Mouse (Mus musculus) lung, embryonic 16.5 days (tissue): Measurements from ENCODE around the gene Wdr64. TPM values are rescaled to one million over a fixed set of nuclear protein-coding genes. Genes with fewer than 3 reads are reported as not detected.

Experiments
- ATAC-seq: fragments of 200-750 bp; cut with Nextera tagmentation; 2 replicates; pipeline ENCODE4 v1.8.0; 2017; ENCODE audit warnings: low read depth, mild to moderate bottlenecking, moderate library complexity
- H3K27ac ChIP-seq: fragments of 300-500 bp; sonication (generic); 2 replicates; pipeline ENCODE4 v1.5.1; 2014; ENCODE audit warnings: mild to moderate bottlenecking, control low read depth, low read length
- H3K27me3 ChIP-seq: fragments of 300-500 bp; sonication (generic); 2 replicates; pipeline ENCODE4 v1.6.1; 2014; ENCODE audit warnings: low read depth, low read length, mixed read lengths; ENCODE audit not compliant: control insufficient read depth, insufficient read depth
- H3K36me3 ChIP-seq: fragments of 300-500 bp; sonication (generic); 2 replicates; pipeline ENCODE4 v1.6.1; 2014; ENCODE audit warnings: low read length; ENCODE audit not compliant: control insufficient read depth, insufficient read depth
- H3K4me1 ChIP-seq: fragments of 300-500 bp; sonication (generic); replicated peaks from 2 replicates; pipeline ENCODE4 v1.6.1; 2014; ENCODE audit warnings: low read length, mixed read lengths; ENCODE audit not compliant: control insufficient read depth, insufficient read depth
- H3K4me2 ChIP-seq: fragments of 300-500 bp; sonication (generic); 2 replicates; pipeline ENCODE4 v1.6.1; 2014; ENCODE audit warnings: low read depth, low read length, control low read depth
- H3K4me3 ChIP-seq: fragments of 300-500 bp; sonication (generic); 2 replicates; pipeline ENCODE4 v1.5.1; 2014; ENCODE audit warnings: mild to moderate bottlenecking, low read length, control low read depth
- H3K9ac ChIP-seq: fragments of 300-500 bp; sonication (generic); 2 replicates; pipeline ENCODE4 v1.6.1; 2014; ENCODE audit warnings: low read length, control low read depth
- H3K9me3 ChIP-seq: fragments of 300-500 bp; sonication (generic); 2 replicates; pipeline ENCODE4 v1.6.1; 2016; ENCODE audit warnings: low read length; ENCODE audit not compliant: control insufficient read depth
- WGBS: fragments of 180-500 bp; shearing (Covaris S2); extraction: QIAGEN DNeasy Blood & Tissue Kit; methylation state at CpG from one replicate; pipeline ENCODE4 v1.1.7; 2014; 5-methylcytosine and 5-hydroxymethylcytosine counted together
- polyA plus RNA-seq: library from polyadenylated mRNA; unstranded; fragments of >200 nt; fragmentation: Nextera tagmentation; extraction: Ambion mirVana; gene quantifications from 2 replicates; pipeline ENCODE4 v1.2.1, GENCODE M21; 2015

Gene Wdr64
- polyA plus RNA-seq = not detected in 2 replicates

DNA sequence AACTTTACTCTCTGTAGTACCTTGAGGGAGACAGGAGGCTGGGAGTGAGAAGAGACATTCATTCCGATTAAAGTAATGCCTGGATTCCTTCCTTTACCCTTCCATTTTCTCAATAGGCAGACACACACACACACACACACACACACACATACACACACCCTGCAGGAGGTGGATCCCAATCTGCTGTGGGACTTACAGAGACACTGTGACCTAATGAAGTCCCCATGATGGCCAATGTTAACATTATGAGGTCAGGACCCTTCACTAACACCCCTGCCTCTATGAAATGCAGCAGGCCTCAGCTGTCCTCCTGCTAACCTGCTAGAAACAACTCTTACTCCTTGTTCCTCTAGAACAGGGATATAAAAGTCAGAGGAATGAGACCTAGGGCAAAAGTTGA lies at the start of gene Wdr64:
TSS of gene Wdr64 (plus strand) at position 301 of the 400 bp plus-strand sequence.
- Histone ChIP-seq H3K4me1 (peaks cover 3% of the 10 kb centered on the region; the same call in 1 of the 2 replicates), H3K9ac (no peak within 1 kb of the TSS), H3K36me3 (no peaks in the 10 kb centered on the region), H3K9me3 (no peaks in the 10 kb centered on the region; the same call in 1 of the 2 replicates), H3K4me3 (no peak within 1 kb of the TSS), H3K27ac (no peak within 1 kb of the TSS), H3K4me2 (no peak within 1 kb of the TSS), H3K27me3 (no peaks in the 10 kb centered on the region)
- ATAC-seq = no peak
- WGBS = 63% methylated on average over 1 of the region's 1 CpGs

GRCm38 (mm10) chr1:175648615-175649014 lies 49.8 kb upstream of the Wdr64 start:
- no peaks in the 10 kb centered on the region for H3K4me1 ChIP-seq
- no peak overlapping the region for H3K9ac ChIP-seq
- no peaks in the 10 kb centered on the region for H3K9me3 ChIP-seq
- H3K27me3 ChIP-seq = no peaks in the 10 kb centered on the region
- no peak overlapping the region for H3K4me2 ChIP-seq
- 90% methylated on average over 4 of the region's 4 CpGs for WGBS
- H3K27ac ChIP-seq = no peak overlapping the region
- H3K4me3 ChIP-seq = no peak overlapping the region
- no peaks in the 10 kb centered on the region for H3K36me3 ChIP-seq
- no peak for ATAC-seq

DNA sequence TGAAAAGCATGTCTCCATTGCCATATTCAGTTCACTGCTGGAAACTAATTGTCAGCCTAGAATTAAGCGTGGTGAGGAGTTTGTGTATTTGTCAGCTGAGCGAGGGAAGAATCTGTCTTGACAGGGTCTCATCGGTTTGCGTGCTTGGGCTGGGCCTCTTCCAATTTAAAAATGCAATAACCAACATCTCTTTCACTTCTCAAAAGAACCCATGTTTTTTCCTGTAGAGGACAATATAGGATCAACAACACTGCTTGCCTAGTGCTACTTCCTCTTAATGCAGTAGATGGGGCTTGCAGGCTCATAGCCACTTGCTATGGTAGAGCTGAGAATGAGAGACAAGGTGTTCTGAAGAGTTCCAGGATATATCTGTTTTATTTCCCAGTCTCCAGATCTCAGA lies 38.5 kb upstream of the Wdr64 start:
- Histone ChIP-seq H3K27ac (no peak overlapping the region), H3K27me3 (no peaks in the 10 kb centered on the region), H3K4me3 (no peak overlapping the region), H3K4me2 (no peak overlapping the region), H3K9me3 (no peaks in the 10 kb centered on the region), H3K4me1 (no peaks in the 10 kb centered on the region), H3K9ac (no peak overlapping the region), H3K36me3 (no peaks in the 10 kb centered on the region)
- no peak for ATAC-seq
- 92% methylated on average over 4 of the region's 4 CpGs for WGBS

DNA sequence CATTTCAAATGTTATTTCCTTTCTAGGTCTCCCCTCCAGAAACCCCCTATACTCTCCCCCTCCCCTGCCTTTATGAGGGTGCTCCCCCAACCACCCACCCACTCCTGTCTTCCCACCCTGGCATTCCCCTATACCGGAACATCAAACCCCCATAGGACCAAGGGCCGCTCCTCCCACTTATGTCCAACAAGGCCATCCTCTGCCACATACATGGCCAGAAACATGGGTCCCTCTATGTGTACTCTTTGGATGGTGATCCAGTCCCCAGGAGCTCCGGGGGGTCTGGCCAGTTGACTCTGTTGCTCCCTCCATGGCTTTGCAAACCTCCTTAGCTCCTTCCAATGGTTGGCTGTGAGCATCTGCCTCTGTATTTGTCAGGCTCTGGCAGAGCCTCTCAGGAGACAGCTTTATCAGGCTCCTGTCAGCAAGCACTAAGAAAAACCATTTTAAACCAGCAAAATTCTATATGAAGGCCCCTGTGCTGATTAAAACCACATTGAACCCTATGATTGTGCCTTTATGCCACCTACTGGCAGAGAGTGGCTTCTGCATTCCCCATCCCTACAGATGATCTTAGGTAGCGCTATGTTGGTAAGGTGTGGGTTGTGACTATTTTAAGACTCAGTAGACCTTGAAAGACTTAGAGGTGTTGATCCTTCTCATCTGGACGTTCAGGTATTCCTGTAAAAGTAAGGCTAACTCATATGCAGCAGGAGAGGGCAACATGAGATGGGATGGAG lies 29.6 kb upstream of the Wdr64 start:
- H3K9ac ChIP-seq = no peak overlapping the region
- H3K36me3 ChIP-seq = no peaks in the 10 kb centered on the region
- no peaks in the 10 kb centered on the region for H3K27me3 ChIP-seq
- no peak overlapping the region for H3K4me3 ChIP-seq
- WGBS = 70% methylated on average over 5 of the region's 5 CpGs
- H3K4me2 ChIP-seq = no peak overlapping the region
- no peak overlapping the region for H3K27ac ChIP-seq
- H3K4me1 ChIP-seq = no peaks in the 10 kb centered on the region
- peak; percentile 41; the same call in 1 of the 2 replicates for ATAC-seq
- H3K9me3 ChIP-seq = no peaks in the 10 kb centered on the region

DNA sequence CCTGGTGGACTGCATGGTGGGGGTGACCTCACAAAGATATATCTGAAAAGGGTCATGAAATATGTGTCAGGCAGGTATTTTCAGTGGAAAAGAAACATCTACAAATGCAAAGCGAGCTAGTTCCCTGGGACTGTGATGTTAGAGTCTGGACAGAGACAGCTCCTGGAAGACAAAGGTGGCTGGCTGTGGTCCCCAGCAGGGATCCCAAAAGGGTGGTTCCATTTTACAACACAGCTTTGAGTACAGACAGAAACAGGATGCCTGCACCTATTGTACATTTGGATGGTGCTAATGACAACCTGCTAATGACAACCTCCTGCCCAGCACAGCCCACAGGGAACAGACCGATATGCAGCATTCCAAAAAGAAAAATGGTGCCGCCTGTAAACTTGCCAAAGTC lies 28.9 kb upstream of the Wdr64 start:
- no peaks in the 10 kb centered on the region for H3K36me3 ChIP-seq
- H3K4me1 ChIP-seq = no peaks in the 10 kb centered on the region
- no peaks in the 10 kb centered on the region for H3K9me3 ChIP-seq
- H3K4me3 ChIP-seq = no peak overlapping the region
- no peak overlapping the region for H3K27ac ChIP-seq
- H3K4me2 ChIP-seq = no peak overlapping the region
- H3K27me3 ChIP-seq = no peaks in the 10 kb centered on the region
- H3K9ac ChIP-seq = no peak overlapping the region
- 77% methylated on average over 3 of the region's 3 CpGs for WGBS
- ATAC-seq = no peak

- Histone ChIP-seq H3K4me2 (no peak overlapping the region), H3K9ac (no peak overlapping the region), H3K4me1 (no peaks in the 10 kb centered on the region), H3K27ac (no peak overlapping the region), H3K27me3 (no peaks in the 10 kb centered on the region), H3K9me3 (no peaks in the 10 kb centered on the region), H3K4me3 (no peak overlapping the region), H3K36me3 (no peaks in the 10 kb centered on the region)
- no peak for ATAC-seq
- 75% methylated on average over 7 of the region's 7 CpGs for WGBS
Observed at GRCm38 (mm10) chr1:175670042-175670441, 28.4 kb upstream of the Wdr64 start.

DNA sequence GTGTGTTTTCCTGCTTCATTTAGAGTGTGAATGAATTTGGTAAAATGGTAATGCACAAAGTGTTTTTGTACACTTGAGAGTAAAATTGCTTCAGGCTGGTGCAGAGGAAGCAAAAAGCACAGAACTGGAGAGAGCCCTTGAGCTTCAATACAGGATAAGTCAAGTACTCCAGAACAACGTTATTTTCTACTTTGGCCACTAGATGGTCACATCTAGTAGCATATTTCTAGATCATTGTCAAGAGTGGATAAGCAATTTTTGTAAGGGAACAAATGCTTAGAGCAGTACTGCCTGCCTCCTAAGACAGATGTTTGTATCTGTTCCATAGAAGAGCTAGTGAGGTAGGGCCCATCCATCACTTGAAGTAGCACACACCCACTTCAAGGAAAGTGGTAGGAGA lies 26.8 kb upstream of the Wdr64 start:
- 9% methylated on average over 1 of the region's 1 CpGs for WGBS
- no peak for ATAC-seq
- H3K36me3 ChIP-seq = no peaks in the 10 kb centered on the region
- no peak overlapping the region for H3K4me2 ChIP-seq
- no peak overlapping the region for H3K27ac ChIP-seq
- H3K27me3 ChIP-seq = no peaks in the 10 kb centered on the region
- no peak overlapping the region for H3K4me3 ChIP-seq
- H3K9me3 ChIP-seq = no peaks in the 10 kb centered on the region
- no peaks in the 10 kb centered on the region for H3K4me1 ChIP-seq
- H3K9ac ChIP-seq = no peak overlapping the region

- H3K27ac ChIP-seq = no peak overlapping the region
- 68% methylated on average over 7 of the region's 7 CpGs for WGBS
- no peak overlapping the region for H3K4me3 ChIP-seq
- ATAC-seq = no peak
- no peaks in the 10 kb centered on the region for H3K9me3 ChIP-seq
- no peak overlapping the region for H3K4me2 ChIP-seq
- no peaks in the 10 kb centered on the region for H3K4me1 ChIP-seq
- H3K36me3 ChIP-seq = no peaks in the 10 kb centered on the region
- H3K27me3 ChIP-seq = no peaks in the 10 kb centered on the region
- no peak overlapping the region for H3K9ac ChIP-seq
Observed at GRCm38 (mm10) chr1:175673563-175674325, 24.6 kb upstream of the Wdr64 start.

- Histone ChIP-seq H3K9me3 (no peaks in the 10 kb centered on the region), H3K27me3 (no peaks in the 10 kb centered on the region), H3K4me2 (no peak overlapping the region), H3K9ac (no peak overlapping the region), H3K4me1 (no peaks in the 10 kb centered on the region), H3K27ac (no peak overlapping the region), H3K36me3 (no peaks in the 10 kb centered on the region), H3K4me3 (no peak overlapping the region)
- ATAC-seq = no peak
- WGBS = 77% methylated on average over 6 of the region's 6 CpGs
Observed at GRCm38 (mm10) chr1:175675116-175675515, 23.3 kb upstream of the Wdr64 start.
